Mouse (Mus musculus) ES-Bruce4 (cell line): Measurements from ENCODE around the gene Rab22a.

Source experiments
- CTCF ChIP-seq: IDR thresholded peaks from one replicate; pipeline ENCODE4 v1.8.1; 2011; ENCODE audit warnings: low read depth, low read length
- EP300 ChIP-seq: IDR thresholded peaks from 2 replicates; pipeline ENCODE4 v1.6.1; 2011; ENCODE audit warnings: low read depth, low read length; ENCODE audit not compliant: insufficient read depth
- POLR2A ChIP-seq: IDR thresholded peaks from one replicate; pipeline ENCODE4 v1.8.1; 2011; ENCODE audit warnings: low read length; ENCODE audit not compliant: insufficient read depth

- no peak for TF ChIP-seq POLR2A
- no peak for TF ChIP-seq CTCF
- TF ChIP-seq EP300 = no peak
These were observed 19.7 kb downstream of the Rab22a start for GRCm38 (mm10) chr2:173679217-173679616.
